Mouse (Mus musculus) intestine, embryonic 14.5 days (tissue): ENCODE measurements around the gene Gjd2. TPM values are rescaled to one million over a fixed set of nuclear protein-coding genes. Genes with fewer than 3 reads are reported as not detected.

Source experiments
- ATAC-seq: fragments of 200-750 bp; cut with Nextera tagmentation; replicated peaks from 2 replicates; pipeline ENCODE4 v1.8.0; 2017; ENCODE audit warnings: low read depth, moderate number of reproducible peaks, moderate TSS enrichment, moderate library complexity; ENCODE audit not compliant: low FRiP score, low TSS enrichment
- DNase-seq: peaks from one replicate; pipeline ENCODE4 v3.0.0-alpha.2; 2018; ENCODE audit warnings: low spot score
- H3K27ac ChIP-seq: fragments of 300-500 bp; sonication (generic); 2 replicates; pipeline ENCODE4 v1.5.1; 2014; ENCODE audit warnings: low read depth, mild to moderate bottlenecking, control low read depth
- H3K27me3 ChIP-seq: fragments of 300-500 bp; sonication (generic); replicated peaks from 2 replicates; pipeline ENCODE4 v1.6.1; 2014; ENCODE audit warnings: low read length, control low read depth; ENCODE audit not compliant: control insufficient read depth, insufficient read depth
- H3K36me3 ChIP-seq: fragments of 300-500 bp; sonication (generic); 2 replicates; pipeline ENCODE4 v1.6.1; 2014; ENCODE audit warnings: low read length, control low read depth; ENCODE audit not compliant: control insufficient read depth, insufficient read depth
- H3K4me1 ChIP-seq: fragments of 300-500 bp; sonication (generic); replicated peaks from 2 replicates; pipeline ENCODE4 v1.6.1; 2014; ENCODE audit warnings: low read length, control low read depth, mixed read lengths; ENCODE audit not compliant: control insufficient read depth, insufficient read depth
- H3K4me2 ChIP-seq: fragments of 300-500 bp; sonication (generic); 2 replicates; pipeline ENCODE4 v1.6.1; 2014; ENCODE audit warnings: low read length
- H3K4me3 ChIP-seq: fragments of 300-500 bp; sonication (generic); 2 replicates; pipeline ENCODE4 v1.5.1; 2014; ENCODE audit warnings: low read depth, low read length, control low read depth, mixed read lengths
- H3K9ac ChIP-seq: fragments of 300-500 bp; sonication (generic); 2 replicates; pipeline ENCODE4 v1.6.1; 2014; ENCODE audit warnings: mild to moderate bottlenecking, low read length
- H3K9me3 ChIP-seq: fragments of 300-500 bp; sonication (generic); 2 replicates; pipeline ENCODE4 v1.6.1; 2016; ENCODE audit warnings: low read length, control low read depth; ENCODE audit not compliant: control insufficient read depth
- WGBS: fragments of 180-500 bp; shearing (Covaris S2); extraction: QIAGEN DNeasy Blood & Tissue Kit; methylation state at CpG from one replicate; pipeline ENCODE4 v1.1.7; 2014; 5-methylcytosine and 5-hydroxymethylcytosine counted together
- polyA plus RNA-seq: library from polyadenylated mRNA; unstranded; fragments of >200 nt; fragmentation: Nextera tagmentation; extraction: Ambion mirVana; gene quantifications from 2 replicates; pipeline ENCODE4 v1.2.1, GENCODE M21; 2014

Gene Gjd2
- polyA plus RNA-seq, 1 experiment from 2014 or later = 0.70 TPM

DNA sequence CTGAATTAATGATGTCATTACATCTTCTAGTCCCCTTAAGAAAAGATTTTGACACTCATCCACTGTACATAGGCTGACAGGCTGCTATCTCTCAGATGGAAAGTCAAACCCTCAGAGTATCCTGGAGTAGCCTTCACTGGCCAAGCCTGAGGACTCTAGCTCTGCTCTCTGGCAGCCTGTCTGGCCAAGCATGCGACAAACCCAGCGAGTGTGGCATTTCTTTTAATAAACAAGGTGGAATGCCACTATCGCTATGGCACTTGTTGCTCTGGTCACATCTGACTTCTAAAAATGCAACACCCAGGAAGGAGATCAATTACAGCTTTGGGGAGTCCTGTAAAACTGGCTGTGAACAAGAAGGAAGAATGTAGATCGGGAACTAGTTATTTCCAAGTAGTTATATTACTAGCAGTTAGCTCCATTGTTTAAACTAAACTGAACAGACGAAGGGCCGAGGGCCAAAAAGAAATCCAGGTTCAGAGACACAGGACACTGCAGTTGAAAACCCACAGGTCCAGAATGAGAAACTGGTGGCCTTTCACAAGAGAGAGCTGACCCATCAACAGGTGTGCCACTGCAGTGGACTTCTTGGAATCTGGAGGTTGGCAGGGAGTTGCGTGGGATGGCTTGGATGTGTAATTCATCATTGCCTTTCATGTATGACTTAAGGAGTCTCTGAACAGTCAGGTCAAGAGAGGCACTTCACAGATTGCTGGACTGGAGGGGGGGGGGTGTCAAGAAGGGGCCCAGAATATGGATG is 37.9 kb upstream of the Gjd2 start:
- Histone ChIP-seq H3K27me3 (no peaks in the 10 kb centered on the region), H3K9me3 (no peaks in the 10 kb centered on the region), H3K27ac (no peak overlapping the region), H3K4me2 (no peak overlapping the region), H3K36me3 (no peaks in the 10 kb centered on the region), H3K4me1 (no peaks in the 10 kb centered on the region), H3K4me3 (no peak overlapping the region), H3K9ac (no peak overlapping the region)
- no peak for ATAC-seq
- 83% methylated on average over 7 of the region's 7 CpGs for whole genome bisulfite sequencing
- no peak for DNase-seq

DNA sequence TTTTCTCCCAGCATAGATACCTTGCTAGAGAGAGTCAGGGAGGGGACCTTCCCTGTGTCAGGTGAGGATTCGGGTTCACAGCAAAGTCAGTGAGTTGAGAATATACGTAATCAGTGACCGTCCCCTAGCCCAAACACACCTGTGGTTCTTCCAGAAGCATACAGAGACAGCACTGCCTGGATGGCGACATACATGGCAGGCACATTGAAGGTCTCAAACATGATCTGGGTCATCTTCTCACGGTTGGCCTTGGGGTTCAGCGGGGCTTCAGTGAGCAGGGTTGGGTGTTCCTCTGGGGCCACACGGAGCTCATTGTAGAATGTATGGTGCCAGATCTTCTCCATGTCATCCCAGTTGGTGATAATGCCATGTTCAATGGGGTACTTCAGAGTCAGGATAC is 36.7 kb upstream of the Gjd2 start:
- 92% methylated on average over 7 of the region's 7 CpGs for WGBS
- Histone ChIP-seq H3K9me3 (no peaks in the 10 kb centered on the region), H3K4me1 (no peaks in the 10 kb centered on the region), H3K4me2 (no peak overlapping the region), H3K4me3 (no peak overlapping the region), H3K36me3 (no peaks in the 10 kb centered on the region), H3K9ac (no peak overlapping the region), H3K27me3 (no peaks in the 10 kb centered on the region), H3K27ac (no peak overlapping the region)
- DNase-seq = no peak
- no peak for ATAC-seq

GRCm38 (mm10) chr2:114049372-114049771 is 36.0 kb upstream of the Gjd2 start:
- H3K9ac ChIP-seq = no peak overlapping the region
- no peak overlapping the region for H3K4me3 ChIP-seq
- H3K27me3 ChIP-seq = no peaks in the 10 kb centered on the region
- no peak overlapping the region for H3K4me2 ChIP-seq
- H3K27ac ChIP-seq = no peak overlapping the region
- WGBS = 94% methylated on average over 7 of the region's 7 CpGs
- no peaks in the 10 kb centered on the region for H3K9me3 ChIP-seq
- no peaks in the 10 kb centered on the region for H3K4me1 ChIP-seq
- DNase-seq (no peak), ATAC-seq (no peak)
- no peaks in the 10 kb centered on the region for H3K36me3 ChIP-seq

GRCm38 (mm10) chr2:114047960-114048611 is 34.7 kb upstream of the Gjd2 start:
- Histone ChIP-seq H3K27ac (no peak overlapping the region), H3K36me3 (no peaks in the 10 kb centered on the region), H3K4me3 (no peak overlapping the region), H3K27me3 (no peaks in the 10 kb centered on the region), H3K9ac (no peak overlapping the region), H3K4me1 (no peaks in the 10 kb centered on the region), H3K4me2 (no peak overlapping the region), H3K9me3 (no peaks in the 10 kb centered on the region)
- ATAC-seq (no peak), DNase-seq (no peak)
- 90% methylated on average over 5 of the region's 5 CpGs for WGBS

DNA sequence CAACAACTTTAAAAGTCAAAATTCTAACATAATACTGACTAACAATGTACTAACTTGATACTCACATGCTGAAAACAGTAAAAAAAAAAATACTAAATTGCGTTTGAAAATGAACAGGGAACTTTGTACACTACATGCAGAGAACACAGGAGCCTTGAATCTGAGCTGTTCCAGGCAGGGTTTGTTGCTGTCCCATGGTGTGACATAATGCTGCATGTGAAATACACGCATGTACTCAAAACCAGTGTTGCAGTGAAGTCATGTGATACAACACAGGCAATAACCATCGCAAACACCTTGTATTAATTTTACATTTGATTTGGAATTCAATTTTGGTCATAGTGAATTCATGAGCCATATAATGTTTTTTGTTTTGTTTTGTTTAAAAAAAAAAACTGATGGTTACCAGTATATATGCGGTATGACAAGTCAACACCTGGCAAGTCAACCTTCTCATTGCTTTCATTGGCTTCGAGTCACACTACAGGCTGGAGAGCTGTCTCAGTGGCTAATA is 32.8 kb upstream of the Gjd2 start:
- 93% methylated on average over 5 of the region's 5 CpGs for WGBS
- no peak overlapping the region for H3K4me2 ChIP-seq
- ATAC-seq (no peak), DNase-seq (no peak)
- no peaks in the 10 kb centered on the region for H3K36me3 ChIP-seq
- H3K4me1 ChIP-seq = no peaks in the 10 kb centered on the region
- no peak overlapping the region for H3K9ac ChIP-seq
- H3K27me3 ChIP-seq = no peaks in the 10 kb centered on the region
- no peaks in the 10 kb centered on the region for H3K9me3 ChIP-seq
- H3K4me3 ChIP-seq = no peak overlapping the region
- H3K27ac ChIP-seq = no peak overlapping the region

- Histone ChIP-seq H3K9ac (no peak overlapping the region), H3K4me1 (no peaks in the 10 kb centered on the region), H3K4me3 (no peak overlapping the region), H3K4me2 (no peak overlapping the region), H3K9me3 (no peaks in the 10 kb centered on the region), H3K27ac (no peak overlapping the region), H3K27me3 (no peaks in the 10 kb centered on the region), H3K36me3 (no peaks in the 10 kb centered on the region)
- ATAC-seq (no peak), DNase-seq (no peak)
- WGBS = 66% methylated on average over 2 of the region's 2 CpGs
These were observed 24.5 kb upstream of the Gjd2 start for GRCm38 (mm10) chr2:114037926-114038325.

DNA sequence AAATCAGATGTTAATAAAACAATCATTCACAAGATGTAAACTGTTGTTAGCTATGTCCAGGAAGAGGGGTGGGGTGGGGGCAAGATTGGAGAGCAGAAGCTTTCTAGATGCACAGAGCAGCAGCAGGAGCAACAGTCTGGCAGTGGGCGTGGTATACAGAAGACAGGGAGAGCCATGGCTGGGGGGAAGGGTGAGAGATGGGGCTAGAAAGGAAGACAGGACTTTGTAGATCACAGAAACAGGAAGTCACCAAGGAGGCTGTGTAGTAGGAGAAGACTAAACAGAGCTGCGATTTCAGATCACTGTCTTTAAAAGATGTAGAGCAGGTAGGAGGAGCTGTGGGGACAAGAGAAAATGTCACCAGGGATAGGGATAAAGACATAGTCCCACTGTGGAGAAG is 18.8 kb upstream of the Gjd2 start:
- Histone ChIP-seq H3K9me3 (no peaks in the 10 kb centered on the region), H3K27ac (no peak overlapping the region), H3K9ac (no peak overlapping the region), H3K27me3 (no peaks in the 10 kb centered on the region), H3K4me1 (no peaks in the 10 kb centered on the region), H3K4me3 (no peak overlapping the region), H3K36me3 (no peaks in the 10 kb centered on the region), H3K4me2 (no peak overlapping the region)
- DNase-seq = no peak
- 20% methylated on average over 2 of the region's 2 CpGs for WGBS
- no peak for ATAC-seq

DNA sequence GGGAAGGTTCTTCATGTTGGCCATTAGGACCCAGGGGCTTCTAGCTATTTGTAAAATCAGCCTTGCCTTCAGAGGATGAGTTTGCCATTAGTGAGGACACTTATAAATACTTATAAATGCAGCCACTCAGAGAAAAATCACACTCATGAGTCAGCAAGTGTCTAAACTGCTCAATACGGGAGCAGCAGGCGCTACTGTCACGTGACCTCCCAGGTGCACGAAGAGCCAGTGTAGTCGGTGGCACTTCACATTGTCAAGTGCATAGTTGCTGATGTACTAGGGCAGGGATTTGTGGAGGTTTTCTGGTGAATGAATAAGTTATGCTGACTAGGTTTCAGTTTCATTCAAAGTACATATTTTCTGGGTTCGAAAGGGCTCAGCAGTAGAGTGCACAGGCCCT is 10.0 kb upstream of the Gjd2 start:
- no peak overlapping the region for H3K27ac ChIP-seq
- ATAC-seq (no peak), DNase-seq (no peak)
- H3K27me3 ChIP-seq = no peaks in the 10 kb centered on the region
- no peak overlapping the region for H3K4me3 ChIP-seq
- H3K36me3 ChIP-seq = no peaks in the 10 kb centered on the region
- H3K4me2 ChIP-seq = no peak overlapping the region
- 86% methylated on average over 6 of the region's 6 CpGs for WGBS
- no peaks in the 10 kb centered on the region for H3K9me3 ChIP-seq
- no peaks in the 10 kb centered on the region for H3K4me1 ChIP-seq
- no peak overlapping the region for H3K9ac ChIP-seq

DNA sequence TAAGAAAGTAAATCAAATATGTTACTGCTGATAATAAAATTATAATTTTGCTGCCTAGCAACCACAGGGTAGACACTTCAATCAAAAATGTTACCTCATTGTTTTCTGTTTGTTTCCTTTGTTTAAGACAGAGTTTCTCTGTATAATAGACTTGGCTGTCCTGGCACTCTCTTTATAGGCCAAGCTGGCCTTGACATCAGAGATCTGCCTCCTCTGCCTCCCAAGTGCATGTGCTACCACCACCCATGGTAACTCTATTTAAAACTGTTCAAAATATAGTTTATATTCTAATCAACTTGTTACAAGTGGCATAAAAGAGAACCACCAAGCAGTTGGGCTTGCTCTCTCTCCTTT is 6.8 kb upstream of the Gjd2 start:
- no peaks in the 10 kb centered on the region for H3K4me1 ChIP-seq
- peaks cover 18% of the 10 kb centered on the region for H3K27me3 ChIP-seq
- H3K9ac ChIP-seq = no peak overlapping the region
- 0 out of 2 replicates have a peak, but pooled peaks have one; percentile 47 for ATAC-seq
- H3K36me3 ChIP-seq = no peaks in the 10 kb centered on the region
- no peak overlapping the region for H3K4me3 ChIP-seq
- no peak overlapping the region for H3K4me2 ChIP-seq
- H3K9me3 ChIP-seq = no peaks in the 10 kb centered on the region
- no peak for DNase-seq
- H3K27ac ChIP-seq = no peak overlapping the region
